Mouse (Mus musculus) stomach, embryonic 16.5 days (tissue): ENCODE measurements around the gene Tbl3. TPM values are rescaled to one million over a fixed set of nuclear protein-coding genes. Genes with fewer than 3 reads are reported as not detected.

ENCODE experiments used
- polyA plus RNA-seq: library from polyadenylated mRNA; unstranded; fragments of >200 nt; fragmentation: Nextera tagmentation; extraction: Ambion mirVana; gene quantifications from 2 replicates; pipeline ENCODE4 v1.2.1, GENCODE M21; 2015

Tbl3 gene
- polyA plus RNA-seq, 1 experiment from 2014 or later = 63.6 TPM

Other genes with a start within 250 kb of the Tbl3 start
- 29.4 and 35.0 TPM in 2 replicates for gene E4f1, start 237.3 kb downstream of the Tbl3 start, polyA plus RNA-seq
- 49.6 and 54.5 TPM in 2 replicates for gene Pgp, start 237.3 kb downstream of the Tbl3 start, polyA plus RNA-seq
- gene Bricd5, start 233.8 kb downstream of the Tbl3 start, polyA plus RNA-seq = 0.36 and 0.46 TPM in 2 replicates
- 29.0 and 33.6 TPM in 2 replicates for gene Mlst8, start 228.6 kb downstream of the Tbl3 start, polyA plus RNA-seq
- gene Caskin1, start 219.1 kb downstream of the Tbl3 start, polyA plus RNA-seq = 1.5 and 2.3 TPM in 2 replicates
- 80.6 and 104 TPM in 2 replicates for gene Traf7, start 179.7 kb downstream of the Tbl3 start, polyA plus RNA-seq
- 7.9 and 9.4 TPM in 2 replicates for gene Rab26, start 173.4 kb downstream of the Tbl3 start, polyA plus RNA-seq
- 21.7 and 22.2 TPM in 2 replicates for gene Pkd1, start 157.8 kb downstream of the Tbl3 start, polyA plus RNA-seq
- 53.1 and 57.2 TPM in 2 replicates for gene Tsc2, start 75.0 kb downstream of the Tbl3 start, polyA plus RNA-seq
- gene Nthl1, start 75.0 kb downstream of the Tbl3 start, polyA plus RNA-seq = 18.0 and 19.1 TPM in 2 replicates
- gene Slc9a3r2, start 57.3 kb downstream of the Tbl3 start, polyA plus RNA-seq = 38.0 and 39.0 TPM in 2 replicates
- gene Npw, start 49.2 kb downstream of the Tbl3 start, polyA plus RNA-seq = 0.37 and 0.39 TPM in 2 replicates
- gene Zfp598, start 38.0 kb downstream of the Tbl3 start, polyA plus RNA-seq = 13.6 and 13.7 TPM in 2 replicates
- gene Syngr3, start 17.7 kb downstream of the Tbl3 start, polyA plus RNA-seq = 6.1 and 6.2 TPM in 2 replicates
- gene Gfer, start 11.5 kb downstream of the Tbl3 start, polyA plus RNA-seq = 34.5 and 35.2 TPM in 2 replicates
- 3.8 and 5.8 TPM in 2 replicates for gene Noxo1, start 11.4 kb downstream of the Tbl3 start, polyA plus RNA-seq
- gene Rnf151, start 10.4 kb upstream of the Tbl3 start, polyA plus RNA-seq = 0.14 TPM in 1 of 2 replicates, not detected in the other
- 1,212 and 1,230 TPM in 2 replicates for gene Rps2, start 10.5 kb upstream of the Tbl3 start, polyA plus RNA-seq
- 225 and 246 TPM in 2 replicates for gene Ndufb10, start 16.8 kb upstream of the Tbl3 start, polyA plus RNA-seq
- gene Rpl3l, start 20.2 kb upstream of the Tbl3 start, polyA plus RNA-seq = 0.25 and 0.57 TPM in 2 replicates
- gene Msrb1, start 29.0 kb upstream of the Tbl3 start, polyA plus RNA-seq = 40.3 and 45.5 TPM in 2 replicates
- 0.81 and 1.0 TPM in 2 replicates for gene Hs3st6, start 45.3 kb upstream of the Tbl3 start, polyA plus RNA-seq
- 0.10 TPM in 1 of 2 replicates, not detected in the other for gene Meiob, start 96.6 kb upstream of the Tbl3 start, polyA plus RNA-seq
- 50.9 and 53.1 TPM in 2 replicates for gene Hagh, start 132.5 kb upstream of the Tbl3 start, polyA plus RNA-seq
- 29.9 and 36.5 TPM in 2 replicates for gene Fahd1, start 142.7 kb upstream of the Tbl3 start, polyA plus RNA-seq
- gene Igfals, start 158.3 kb upstream of the Tbl3 start, polyA plus RNA-seq = 3.7 and 4.2 TPM in 2 replicates
- 44.1 and 47.9 TPM in 2 replicates for gene Nubp2, start 178.7 kb upstream of the Tbl3 start, polyA plus RNA-seq
- gene Spsb3, start 179.0 kb upstream of the Tbl3 start, polyA plus RNA-seq = 31.5 and 32.7 TPM in 2 replicates
- gene Eme2, start 187.4 kb upstream of the Tbl3 start, polyA plus RNA-seq = 32.3 and 33.5 TPM in 2 replicates
- 91.2 and 96.2 TPM in 2 replicates for gene Mrps34, start 187.5 kb upstream of the Tbl3 start, polyA plus RNA-seq
- gene Nme3, start 188.8 kb upstream of the Tbl3 start, polyA plus RNA-seq = 63.1 and 64.8 TPM in 2 replicates
- gene Mapk8ip3, start 229.3 kb upstream of the Tbl3 start, polyA plus RNA-seq = 32.8 and 33.4 TPM in 2 replicates